Mouse (Mus musculus) cerebellum, postnatal 25 days (tissue): ENCODE measurements around the gene Mb21d2.

Source experiments
- DNase-seq, 2 experiments: peaks; one replicate each; pipeline ENCODE4 v3.0.0; 2021; ENCODE audit warnings: mixed read lengths in 2 of 2

The Mb21d2 gene

GRCm38 (mm10) chr16:28859678-28860077 lies 69.8 kb downstream of the Mb21d2 start:
- DNase-seq, result no peak

GRCm38 (mm10) chr16:28859009-28859288 lies 70.5 kb downstream of the Mb21d2 start:
- no peak for DNase-seq

GRCm38 (mm10) chr16:28858210-28859008 lies 71.1 kb downstream of the Mb21d2 start:
- no peak for DNase-seq

GRCm38 (mm10) chr16:28851409-28851821 lies 78.1 kb downstream of the Mb21d2 start:
- no peak for DNase-seq

- no peak for DNase-seq
Observed at GRCm38 (mm10) chr16:28850881-28851280, 78.6 kb downstream of the Mb21d2 start.

GRCm38 (mm10) chr16:28846123-28846522 lies 83.3 kb downstream of the Mb21d2 start:
- no peak for DNase-seq

GRCm38 (mm10) chr16:28845336-28845735 lies 84.1 kb downstream of the Mb21d2 start:
- no peak for DNase-seq

- DNase-seq, result peak in 1 of 2 experiments; percentile 30
Observed at GRCm38 (mm10) chr16:28841102-28841501, 88.4 kb downstream of the Mb21d2 start.

GRCm38 (mm10) chr16:28840075-28840974 lies 89.1 kb downstream of the Mb21d2 start:
- peak; percentile 69 to 81 for DNase-seq

- no peak for DNase-seq
Observed at GRCm38 (mm10) chr16:28839575-28839974, 89.9 kb downstream of the Mb21d2 start.

- DNase-seq, result peak; percentile 81 to 86
Observed at GRCm38 (mm10) chr16:28838016-28838415, 91.5 kb downstream of the Mb21d2 start.

GRCm38 (mm10) chr16:28832085-28832635 lies 97.3 kb downstream of the Mb21d2 start:
- DNase-seq, result no peak

- DNase-seq, result no peak
Observed at GRCm38 (mm10) chr16:28829263-28829955, 100.1 kb downstream of the Mb21d2 start.

- DNase-seq, result no peak
Observed at GRCm38 (mm10) chr16:28824781-28825180, 104.7 kb downstream of the Mb21d2 start.

- DNase-seq, result no peak
Observed at GRCm38 (mm10) chr16:28821774-28822173, 107.7 kb downstream of the Mb21d2 start.

GRCm38 (mm10) chr16:28818749-28819285 lies 110.7 kb downstream of the Mb21d2 start:
- no peak for DNase-seq

- no peak for DNase-seq
Observed at GRCm38 (mm10) chr16:28813290-28813689, 116.2 kb downstream of the Mb21d2 start.

- no peak for DNase-seq
Observed at GRCm38 (mm10) chr16:28809089-28809488, 120.4 kb downstream of the Mb21d2 start.

- peak; percentile 52 to 77 for DNase-seq
Observed at GRCm38 (mm10) chr16:28793115-28793514, 136.4 kb downstream of the Mb21d2 start.
